Mouse (Mus musculus) testis, postnatal 10 days (tissue): ENCODE results near the gene Apeh.

Experiments used
- DNase-seq: peaks from one replicate; pipeline ENCODE4 v3.0.0; 2021; ENCODE audit warnings: low spot score

Apeh gene

GRCm38 (mm10) chr9:108051184-108051930 is 43.0 kb downstream of the Apeh start:
- DNase-seq = no peak

- no peak for DNase-seq
Observed at GRCm38 (mm10) chr9:108049561-108050251, 44.7 kb downstream of the Apeh start.

- DNase-seq = peak; percentile 93
Observed at GRCm38 (mm10) chr9:108049016-108049455, 45.4 kb downstream of the Apeh start, which contains the start of gene Gmppb. Gene Gmppb, plus strand, starts transcription at chr9:108049242.

GRCm38 (mm10) chr9:108048566-108048955 is 45.8 kb downstream of the Apeh start:
- DNase-seq = no peak

GRCm38 (mm10) chr9:108047601-108048565 is 46.5 kb downstream of the Apeh start:
- DNase-seq = no peak

- DNase-seq = no peak
Observed at GRCm38 (mm10) chr9:108046582-108046981, 47.8 kb downstream of the Apeh start.

GRCm38 (mm10) chr9:108044751-108045492 is 49.5 kb downstream of the Apeh start:
- DNase-seq = no peak
